Mouse (Mus musculus): Measurements from ENCODE around the gene Hnf1b. TPM values are rescaled to one million over a fixed set of nuclear protein-coding genes. Genes with fewer than 3 reads are reported as not detected.

The Hnf1b gene
- total and polyA plus RNA-seq, 3 experiments, result 0.11 to 3.0 (median 0.42) TPM

GRCm38 (mm10) chr11:83817048-83817447 lies 32.8 kb upstream of the Hnf1b start:
- TF ChIP-seq UBTF (IDR thresholded peaks at IDR 0.05; ENCODE audit: low read depth, low read length) (no peak), EP300 (IDR thresholded peaks at IDR 0.05; ENCODE audit: low read length) (no peak), TCF12 (IDR thresholded peaks at IDR 0.05; ENCODE audit: low read depth, low read length) (no peak), ETS1 (conservative IDR thresholded peaks at IDR 0.05; ENCODE audit: low read depth, low read length) (no peak), USF1 (IDR thresholded peaks at IDR 0.05; ENCODE audit: low read depth, low read length) (no peak)
- Histone ChIP-seq H3K4me1 (ENCODE audit: control insufficient read depth in 1 of 2, insufficient read depth in 2 of 2) (peaks cover 5 to 32% of the 10 kb centered on the region in 2 experiments; a peak in 2 of 4 replicates), H3K9me3 (replicated peaks; ENCODE audit: low read length) (no peaks in the 10 kb centered on the region), H3K27me3 (replicated peaks) (peaks cover 14% of the 10 kb centered on the region), H3K4me3 (replicated peaks in 1 of 3; ENCODE audit: low read depth in 2 of 3, low read length in 2 of 3, poor library complexity in 1 of 3) (no peak overlapping the region), H3K79me2 (replicated peaks; ENCODE audit: control insufficient read depth, extremely low read depth, insufficient read depth, poor library complexity, severe bottlenecking) (no peaks in the 10 kb centered on the region), H3K4me2 (ENCODE audit: insufficient read depth, low read depth, poor library complexity, severe bottlenecking) (no peak overlapping the region), H3K36me3 (replicated peaks in 1 of 2; ENCODE audit: control insufficient read depth in 1 of 2, insufficient read depth in 1 of 2, low read length in 1 of 2) (no peaks in the 10 kb centered on the region), H3K27ac (ENCODE audit: insufficient read depth, low read depth) (no peak overlapping the region), H3K9ac (ENCODE audit: insufficient read depth, low read depth) (no peak overlapping the region)
- dilution Hi-C loops (cut with MboI; ENCODE audit: extremely low pct_ligation_motif_present, extremely low pct_unique_long_range_greater_than_20kb, low sequenced_read_pairs) (no loop called here), in situ Hi-C loops (cut with MboI; ENCODE audit: low pct_ligation_motif_present, low pct_unique_long_range_greater_than_20kb, low sequenced_read_pairs) (no loop called here)
- DNase-seq (ENCODE audit: extremely low read depth), result no peak

- Histone ChIP-seq H3K4me2 (ENCODE audit: insufficient read depth, low read depth, poor library complexity, severe bottlenecking) (no peak overlapping the region), H3K79me2 (replicated peaks; ENCODE audit: control insufficient read depth, extremely low read depth, insufficient read depth, poor library complexity, severe bottlenecking) (no peaks in the 10 kb centered on the region), H3K4me1 (ENCODE audit: control insufficient read depth in 1 of 2, insufficient read depth in 2 of 2) (peaks cover 5 to 41% of the 10 kb centered on the region in 2 experiments; a peak in 2 of 4 replicates), H3K9me3 (replicated peaks; ENCODE audit: low read length) (no peaks in the 10 kb centered on the region), H3K9ac (ENCODE audit: insufficient read depth, low read depth) (no peak overlapping the region), H3K27me3 (replicated peaks) (peaks cover 14% of the 10 kb centered on the region), H3K36me3 (replicated peaks in 1 of 2; ENCODE audit: control insufficient read depth in 1 of 2, insufficient read depth in 1 of 2, low read length in 1 of 2) (no peaks in the 10 kb centered on the region), H3K27ac (ENCODE audit: insufficient read depth, low read depth) (no peak overlapping the region), H3K4me3 (replicated peaks in 1 of 3; ENCODE audit: low read depth in 2 of 3, low read length in 2 of 3, poor library complexity in 1 of 3) (no peak overlapping the region)
- no peak for DNase-seq (ENCODE audit: extremely low read depth)
- dilution Hi-C loops (cut with MboI; ENCODE audit: extremely low pct_ligation_motif_present, extremely low pct_unique_long_range_greater_than_20kb, low sequenced_read_pairs), result no loop called here
- TF ChIP-seq MAFK (IDR thresholded peaks at IDR 0.05; ENCODE audit: insufficient replicate concordance, low read length), result no peak
- in situ Hi-C loops (cut with MboI; ENCODE audit: low pct_ligation_motif_present, low pct_unique_long_range_greater_than_20kb, low sequenced_read_pairs), result no loop called here
Measured at GRCm38 (mm10) chr11:83817994-83818393, 31.9 kb upstream of the Hnf1b start.

- Histone ChIP-seq H3K9ac (ENCODE audit: insufficient read depth, low read depth) (no peak overlapping the region), H3K4me3 (replicated peaks in 1 of 3; ENCODE audit: low read depth in 2 of 3, low read length in 2 of 3, poor library complexity in 1 of 3) (no peak overlapping the region), H3K36me3 (replicated peaks in 1 of 2; ENCODE audit: control insufficient read depth in 1 of 2, insufficient read depth in 1 of 2, low read length in 1 of 2) (no peaks in the 10 kb centered on the region), H3K9me3 (replicated peaks; ENCODE audit: low read length) (no peaks in the 10 kb centered on the region), H3K27ac (ENCODE audit: insufficient read depth, low read depth) (no peak overlapping the region), H3K79me2 (replicated peaks; ENCODE audit: control insufficient read depth, extremely low read depth, insufficient read depth, poor library complexity, severe bottlenecking) (no peaks in the 10 kb centered on the region), H3K4me2 (ENCODE audit: insufficient read depth, low read depth, poor library complexity, severe bottlenecking) (peak overlapping the region; percentile 41; the same call in 1 of the 2 replicates), H3K27me3 (replicated peaks) (peaks cover 14% of the 10 kb centered on the region), H3K4me1 (ENCODE audit: control insufficient read depth in 1 of 2, insufficient read depth in 2 of 2) (peaks cover 5 to 47% of the 10 kb centered on the region in 2 experiments; a peak in 2 of 4 replicates)
- no peak for DNase-seq (ENCODE audit: extremely low read depth)
- dilution Hi-C loops (cut with MboI; ENCODE audit: extremely low pct_ligation_motif_present, extremely low pct_unique_long_range_greater_than_20kb, low sequenced_read_pairs) (no loop called here), in situ Hi-C loops (cut with MboI; ENCODE audit: low pct_ligation_motif_present, low pct_unique_long_range_greater_than_20kb, low sequenced_read_pairs) (no loop called here)
- TF ChIP-seq UBTF (IDR thresholded peaks at IDR 0.05; ENCODE audit: low read depth, low read length) (no peak), TCF12 (IDR thresholded peaks at IDR 0.05; ENCODE audit: low read depth, low read length) (no peak), ZKSCAN1 (IDR thresholded peaks at IDR 0.05; ENCODE audit: borderline replicate concordance, low read depth, low read length) (no peak), ZNF384 (IDR thresholded peaks at IDR 0.05; ENCODE audit: low read depth, low read length) (no peak), HCFC1 (IDR thresholded peaks at IDR 0.05; ENCODE audit: low read depth, low read length) (no peak), KAT2A (IDR thresholded peaks at IDR 0.05; ENCODE audit: insufficient replicate concordance, low read length) (no peak), MYC (IDR thresholded peaks at IDR 0.05; ENCODE audit: low read depth, low read length) (0 out of 2 replicates have a peak, but pooled peaks have one; percentile 28), RAD21 (IDR thresholded peaks at IDR 0.05; ENCODE audit: low read depth, low read length) (peak; percentile 35), MEF2A (IDR thresholded peaks at IDR 0.05; ENCODE audit: borderline replicate concordance, low read depth, low read length) (no peak), E2F4 (IDR thresholded peaks at IDR 0.05; ENCODE audit: insufficient replicate concordance, low read depth, low read length) (no peak), CTCF (conservative IDR thresholded peaks at IDR 0.05 in 1 of 2, IDR thresholded peaks at IDR 0.05 in 1 of 2; ENCODE audit: low read depth in 2 of 2, low read length in 2 of 2) (peak in 1 of 2 experiments; percentile 60; a peak in 2 of 4 replicates), TBP (conservative IDR thresholded peaks at IDR 0.05; ENCODE audit: low read depth, low read length) (no peak), MAX (IDR thresholded peaks at IDR 0.05; ENCODE audit: low read length) (no peak), POLR2A (IDR thresholded peaks at IDR 0.05; ENCODE audit: low read depth, low read length) (no peak), MAFK (IDR thresholded peaks at IDR 0.05; ENCODE audit: insufficient replicate concordance, low read length) (no peak), SMC3 (IDR thresholded peaks at IDR 0.05; ENCODE audit: low read depth, low read length) (peak; percentile 50), IRF4 (IDR thresholded peaks at IDR 0.05; ENCODE audit: low read depth, low read length) (peak; percentile 44; the same call in 1 of the 2 replicates), BHLHE40 (IDR thresholded peaks at IDR 0.05; ENCODE audit: low read depth, low read length) (peak; percentile 38; the same call in 1 of the 2 replicates)
Measured at GRCm38 (mm10) chr11:83818591-83819127, 31.2 kb upstream of the Hnf1b start.
